Mouse (Mus musculus) neural tube, embryonic 11.5 days (tissue): ENCODE results near the gene Aadacl2. TPM values are rescaled to one million over a fixed set of nuclear protein-coding genes. Genes with fewer than 3 reads are reported as not detected.

ENCODE experiments used
- ATAC-seq: fragments of 200-750 bp; cut with Nextera tagmentation; 2 replicates; pipeline ENCODE4 v1.8.0; 2017; ENCODE audit warnings: moderate number of reproducible peaks, mild to moderate bottlenecking, moderate TSS enrichment, moderate library complexity; ENCODE audit not compliant: insufficient read depth, low FRiP score, low TSS enrichment
- DNase-seq: peaks from one replicate; pipeline ENCODE4 v3.0.0-alpha.2; 2015; ENCODE audit warnings: low spot score
- H3K27ac ChIP-seq: fragments of 300-500 bp; sonication (generic); 2 replicates; pipeline ENCODE4 v1.5.1; 2014; ENCODE audit warnings: low read depth, mild to moderate bottlenecking, low read length
- H3K27me3 ChIP-seq: fragments of 300-500 bp; sonication (generic); 2 replicates; pipeline ENCODE4 v1.6.1; 2014; ENCODE audit warnings: mild to moderate bottlenecking, low read length, mixed read lengths; ENCODE audit not compliant: control insufficient read depth, insufficient read depth
- H3K36me3 ChIP-seq: fragments of 300-500 bp; sonication (generic); 2 replicates; pipeline ENCODE4 v1.6.1; 2014; ENCODE audit warnings: mild to moderate bottlenecking, low read length, moderate library complexity, mixed read lengths; ENCODE audit not compliant: control insufficient read depth, insufficient read depth
- H3K4me1 ChIP-seq: fragments of 300-500 bp; sonication (generic); 2 replicates; pipeline ENCODE4 v1.6.1; 2014; ENCODE audit warnings: low read length, mixed read lengths; ENCODE audit not compliant: control insufficient read depth, insufficient read depth
- H3K4me2 ChIP-seq: fragments of 300-500 bp; sonication (generic); 2 replicates; pipeline ENCODE4 v1.6.1; 2014; ENCODE audit warnings: low read depth, mild to moderate bottlenecking, moderate library complexity
- H3K4me3 ChIP-seq: fragments of 300-500 bp; sonication (generic); 2 replicates; pipeline ENCODE4 v1.5.1; 2014; ENCODE audit warnings: low read depth, low read length
- H3K9ac ChIP-seq: fragments of 300-500 bp; sonication (generic); 2 replicates; pipeline ENCODE4 v1.6.1; 2014; ENCODE audit warnings: mild to moderate bottlenecking, low read length
- H3K9me3 ChIP-seq: fragments of 300-500 bp; sonication (generic); 2 replicates; pipeline ENCODE4 v1.6.1; 2016; ENCODE audit warnings: low read length; ENCODE audit not compliant: control insufficient read depth
- WGBS: fragments of 180-500 bp; shearing (Covaris S2); extraction: QIAGEN DNeasy Blood & Tissue Kit; methylation state at CpG from one replicate; pipeline ENCODE4 v1.1.7; 2014; 5-methylcytosine and 5-hydroxymethylcytosine counted together
- polyA plus RNA-seq: library from polyadenylated mRNA; unstranded; fragments of >200 nt; fragmentation: Nextera tagmentation; extraction: Ambion mirVana; gene quantifications from 2 replicates; pipeline ENCODE4 v1.2.1, GENCODE M21; 2014

Aadacl2 gene
- polyA plus RNA-seq, result not detected in 2 replicates

DNA sequence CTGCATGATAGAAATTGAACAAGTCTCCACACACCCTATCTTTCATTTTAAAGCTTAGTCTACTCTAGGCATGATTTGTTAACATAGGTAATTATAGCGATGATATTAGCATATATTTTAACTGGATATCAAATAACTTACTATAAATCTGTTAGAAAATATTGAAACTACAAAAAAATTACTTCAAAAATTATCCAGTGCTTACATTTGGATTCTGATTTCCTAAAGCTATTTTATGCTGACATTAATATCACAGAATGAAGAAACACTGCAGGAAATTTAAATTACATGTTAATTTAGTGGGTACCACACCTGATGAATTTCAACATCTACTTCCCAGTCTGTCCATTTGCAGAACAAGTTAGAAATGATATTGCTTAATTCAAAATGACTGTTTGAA lies at the start of gene Aadacl2:
Aadacl2 (plus strand) TSS at position 301 of the 400 bp plus-strand sequence.
- Histone ChIP-seq H3K9me3 (no peaks in the 10 kb centered on the region), H3K4me1 (no peaks in the 10 kb centered on the region), H3K4me3 (no peak within 1 kb of the TSS), H3K27ac (no peak within 1 kb of the TSS), H3K27me3 (no peaks in the 10 kb centered on the region), H3K4me2 (no peak within 1 kb of the TSS), H3K9ac (no peak within 1 kb of the TSS), H3K36me3 (no peaks in the 10 kb centered on the region)
- 79% methylated on average over 1 of the region's 1 CpGs for WGBS
- ATAC-seq (no peak), DNase-seq (no peak)

DNA sequence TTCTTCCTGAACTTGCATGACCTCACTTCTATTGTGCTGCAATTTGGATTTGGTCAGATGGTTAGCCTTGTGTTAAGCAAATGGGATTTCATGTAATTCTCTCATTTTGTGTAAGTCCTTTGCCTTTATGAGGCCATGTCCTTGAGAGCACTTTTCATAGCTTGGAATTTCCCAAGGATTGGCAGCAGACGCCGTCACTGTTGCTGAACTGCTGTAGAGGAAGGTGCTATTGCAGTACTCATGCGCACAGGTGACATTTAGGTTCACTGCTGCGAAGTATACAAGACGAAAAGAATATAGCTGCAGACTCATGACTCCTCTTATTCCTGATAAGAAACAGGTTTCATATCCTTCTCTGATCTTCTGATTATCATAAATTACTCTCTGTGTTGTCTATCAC lies 35.7 kb upstream of the Aadacl2 start:
- H3K36me3 ChIP-seq, result no peaks in the 10 kb centered on the region
- H3K9ac ChIP-seq, result no peak overlapping the region
- no peak overlapping the region for H3K4me2 ChIP-seq
- no peaks in the 10 kb centered on the region for H3K4me1 ChIP-seq
- DNase-seq, result no peak
- H3K27me3 ChIP-seq, result no peaks in the 10 kb centered on the region
- no peak overlapping the region for H3K27ac ChIP-seq
- no peak for ATAC-seq
- no peak overlapping the region for H3K4me3 ChIP-seq
- 91% methylated on average over 5 of the region's 5 CpGs for WGBS
- no peaks in the 10 kb centered on the region for H3K9me3 ChIP-seq

GRCm38 (mm10) chr3:59974591-59974990 lies 32.0 kb upstream of the Aadacl2 start:
- no peak for DNase-seq
- no peaks in the 10 kb centered on the region for H3K36me3 ChIP-seq
- ATAC-seq, result no peak
- no peaks in the 10 kb centered on the region for H3K4me1 ChIP-seq
- H3K4me3 ChIP-seq, result no peak overlapping the region
- H3K9ac ChIP-seq, result no peak overlapping the region
- H3K27me3 ChIP-seq, result no peaks in the 10 kb centered on the region
- no peaks in the 10 kb centered on the region for H3K9me3 ChIP-seq
- no peak overlapping the region for H3K4me2 ChIP-seq
- H3K27ac ChIP-seq, result no peak overlapping the region

DNA sequence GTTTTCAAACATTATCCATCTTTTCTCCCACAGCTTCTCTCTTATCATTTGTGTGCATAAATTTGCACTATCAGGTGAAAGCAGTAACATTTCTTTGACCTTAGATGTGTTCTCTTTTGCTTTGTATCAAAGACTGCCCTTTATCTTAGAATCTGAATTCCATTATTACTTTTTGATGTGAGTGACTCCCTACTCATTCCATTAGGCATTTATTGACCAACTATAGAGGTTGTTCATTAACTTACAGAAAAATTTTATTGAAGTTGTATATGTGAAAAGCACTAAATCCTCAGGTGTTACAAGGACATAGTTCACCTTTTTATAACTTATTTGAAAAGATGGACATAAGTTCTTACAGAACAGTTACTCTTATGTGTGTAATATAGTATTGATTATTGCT lies 2.9 kb upstream of the Aadacl2 start:
- H3K4me3 ChIP-seq, result no peak overlapping the region
- H3K9me3 ChIP-seq, result no peaks in the 10 kb centered on the region
- no peaks in the 10 kb centered on the region for H3K27me3 ChIP-seq
- ATAC-seq (no peak), DNase-seq (no peak)
- no peaks in the 10 kb centered on the region for H3K4me1 ChIP-seq
- no peak overlapping the region for H3K27ac ChIP-seq
- H3K4me2 ChIP-seq, result no peak overlapping the region
- no peaks in the 10 kb centered on the region for H3K36me3 ChIP-seq
- H3K9ac ChIP-seq, result no peak overlapping the region

DNA sequence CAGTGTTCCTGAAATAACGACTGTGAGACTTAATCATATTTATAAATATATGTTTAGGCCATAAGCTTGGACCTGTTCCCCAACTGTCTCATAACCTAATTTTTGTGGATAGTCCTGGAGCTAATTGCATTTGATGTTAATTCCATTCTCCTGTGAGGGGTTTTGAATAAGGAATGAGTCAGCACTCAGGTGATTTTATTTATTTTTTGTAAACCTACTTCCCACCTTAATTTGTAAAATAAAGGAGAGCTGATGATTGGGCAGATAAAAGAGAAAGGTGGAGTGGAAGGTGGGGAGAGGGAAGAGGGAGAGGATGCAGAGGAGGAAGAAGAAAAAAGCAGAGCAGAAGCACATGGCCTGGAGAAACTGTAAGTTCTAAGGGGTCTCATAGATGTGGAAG lies 18.9 kb downstream of the Aadacl2 start, which contains the start of gene Aadac:
Aadac (plus strand) TSS at position 301 of the 400 bp plus-strand sequence.
- no peak for DNase-seq
- WGBS, result 79% methylated on average over 1 of the region's 1 CpGs
- no peak within 1 kb of the TSS for H3K4me2 ChIP-seq
- H3K9ac ChIP-seq, result no peak within 1 kb of the TSS
- no peak within 1 kb of the TSS for H3K27ac ChIP-seq
- H3K4me1 ChIP-seq, result no peaks in the 10 kb centered on the region
- no peak within 1 kb of the TSS for H3K4me3 ChIP-seq
- no peaks in the 10 kb centered on the region for H3K9me3 ChIP-seq
- H3K27me3 ChIP-seq, result no peaks in the 10 kb centered on the region
- no peak for ATAC-seq
- H3K36me3 ChIP-seq, result no peaks in the 10 kb centered on the region

DNA sequence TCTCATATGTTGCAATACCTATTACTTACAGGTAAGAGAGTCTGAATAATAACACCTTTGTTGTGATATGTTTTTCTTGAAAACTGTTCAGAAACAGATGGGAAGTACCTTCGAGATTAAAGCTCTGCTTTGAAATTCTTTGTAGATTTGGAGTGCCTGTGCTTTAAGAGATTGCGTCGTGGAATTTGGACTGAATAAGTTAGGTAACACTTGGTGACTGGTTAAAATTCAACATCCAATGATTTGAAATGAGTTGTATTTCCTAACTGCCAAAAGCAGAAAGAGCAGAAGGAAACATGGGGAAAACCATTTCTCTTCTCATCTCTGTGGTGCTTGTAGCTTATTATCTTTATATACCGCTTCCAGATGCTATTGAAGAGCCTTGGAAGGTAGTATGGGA lies 25.0 kb downstream of the Aadacl2 start:
- no peak for DNase-seq
- H3K36me3 ChIP-seq, result no peaks in the 10 kb centered on the region
- H3K4me3 ChIP-seq, result no peak overlapping the region
- H3K9me3 ChIP-seq, result no peaks in the 10 kb centered on the region
- no peaks in the 10 kb centered on the region for H3K27me3 ChIP-seq
- no peak for ATAC-seq
- H3K9ac ChIP-seq, result no peak overlapping the region
- H3K27ac ChIP-seq, result no peak overlapping the region
- 90% methylated on average over 4 of the region's 4 CpGs for WGBS
- H3K4me1 ChIP-seq, result no peaks in the 10 kb centered on the region
- H3K4me2 ChIP-seq, result no peak overlapping the region

DNA sequence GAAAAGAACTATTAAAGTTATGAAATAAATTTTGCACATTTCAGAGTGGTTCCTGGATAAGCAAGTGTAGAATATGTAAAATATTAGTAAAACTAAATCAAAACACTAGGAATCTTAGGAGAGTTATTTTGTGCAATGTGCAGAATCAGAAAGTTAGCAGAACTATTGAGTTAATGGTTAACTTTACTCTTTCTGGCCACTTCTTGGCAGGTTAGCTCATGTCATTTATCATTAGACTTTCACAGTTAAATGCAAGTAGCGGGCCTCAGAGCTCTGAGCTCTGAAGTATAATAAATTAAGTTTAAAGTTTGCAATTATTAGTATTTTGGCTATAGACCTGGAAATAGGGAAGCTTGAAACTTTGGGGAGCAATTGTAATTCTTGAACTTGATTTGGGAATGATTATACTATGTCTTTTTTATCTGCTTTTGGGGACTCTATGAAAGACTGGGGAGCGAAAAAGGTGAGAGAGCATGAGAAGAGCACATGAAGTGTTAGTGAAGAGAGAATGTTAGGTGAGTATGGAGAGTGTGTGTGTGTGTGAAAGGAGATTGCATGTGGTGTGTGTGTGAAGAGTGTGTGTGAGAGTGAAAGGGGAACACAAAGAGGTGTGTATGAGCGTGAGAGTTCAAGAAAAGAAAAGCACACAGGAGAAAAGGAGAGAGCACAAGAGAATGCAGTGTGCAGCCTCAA lies 39.8 kb downstream of the Aadacl2 start:
- Histone ChIP-seq H3K27ac (no peak overlapping the region), H3K27me3 (no peaks in the 10 kb centered on the region), H3K36me3 (no peaks in the 10 kb centered on the region), H3K9me3 (no peaks in the 10 kb centered on the region), H3K4me1 (no peaks in the 10 kb centered on the region), H3K4me2 (no peak overlapping the region), H3K4me3 (no peak overlapping the region), H3K9ac (no peak overlapping the region)
- ATAC-seq, result no peak
- no peak for DNase-seq
- WGBS, result 80% methylated on average over 3 of the region's 3 CpGs

DNA sequence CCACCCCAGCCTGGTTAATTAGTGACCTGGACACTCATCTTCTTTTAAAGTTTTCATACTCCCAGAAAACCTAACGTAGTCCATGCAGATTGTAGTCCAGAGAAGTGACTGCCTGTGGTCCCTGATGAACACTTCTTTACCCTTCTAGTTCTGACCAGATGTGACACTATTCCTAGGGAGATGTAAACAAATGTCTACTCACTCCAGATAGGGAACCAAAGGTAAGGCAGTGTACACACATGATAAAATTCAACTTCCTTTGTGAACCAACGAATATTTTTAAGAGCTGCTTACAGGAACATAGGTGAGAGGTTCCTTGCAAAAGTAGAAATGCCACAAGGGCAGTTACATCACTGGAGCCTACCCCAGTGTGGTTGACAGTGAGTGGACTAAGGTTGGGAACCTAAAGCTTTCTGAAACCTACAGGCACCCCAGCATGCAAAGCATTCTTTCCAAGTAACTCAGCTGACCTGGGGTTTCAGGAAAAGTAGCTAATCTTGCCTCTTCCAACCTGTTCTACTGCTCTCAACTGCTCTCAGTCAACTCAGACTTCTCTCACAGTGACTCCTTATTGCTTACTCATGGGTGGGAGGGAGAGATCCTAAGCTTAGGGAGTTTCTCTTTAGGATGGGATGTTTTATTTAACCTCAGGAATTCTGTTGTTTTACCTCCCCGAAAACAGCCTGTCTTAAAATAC lies 46.8 kb downstream of the Aadacl2 start:
- Histone ChIP-seq H3K9me3 (no peaks in the 10 kb centered on the region), H3K9ac (no peak overlapping the region), H3K4me3 (no peak overlapping the region), H3K4me2 (no peak overlapping the region), H3K27me3 (no peaks in the 10 kb centered on the region), H3K36me3 (no peaks in the 10 kb centered on the region), H3K4me1 (no peaks in the 10 kb centered on the region), H3K27ac (no peak overlapping the region)
- ATAC-seq (no peak), DNase-seq (no peak)
- 82% methylated on average over 3 of the region's 3 CpGs for WGBS

- H3K27me3 ChIP-seq, result no peaks in the 10 kb centered on the region
- no peak overlapping the region for H3K4me2 ChIP-seq
- H3K9ac ChIP-seq, result no peak overlapping the region
- ATAC-seq, result no peak
- H3K27ac ChIP-seq, result no peak overlapping the region
- no peaks in the 10 kb centered on the region for H3K9me3 ChIP-seq
- H3K4me1 ChIP-seq, result no peaks in the 10 kb centered on the region
- H3K36me3 ChIP-seq, result no peaks in the 10 kb centered on the region
- DNase-seq, result no peak
- 89% methylated on average over 2 of the region's 2 CpGs for whole genome bisulfite sequencing
- no peak overlapping the region for H3K4me3 ChIP-seq
These were observed 47.4 kb downstream of the Aadacl2 start for GRCm38 (mm10) chr3:60053931-60054330.
